Comparison of ENCODE assay signal across 8 mouse cellular contexts in the genomic region with DNA sequence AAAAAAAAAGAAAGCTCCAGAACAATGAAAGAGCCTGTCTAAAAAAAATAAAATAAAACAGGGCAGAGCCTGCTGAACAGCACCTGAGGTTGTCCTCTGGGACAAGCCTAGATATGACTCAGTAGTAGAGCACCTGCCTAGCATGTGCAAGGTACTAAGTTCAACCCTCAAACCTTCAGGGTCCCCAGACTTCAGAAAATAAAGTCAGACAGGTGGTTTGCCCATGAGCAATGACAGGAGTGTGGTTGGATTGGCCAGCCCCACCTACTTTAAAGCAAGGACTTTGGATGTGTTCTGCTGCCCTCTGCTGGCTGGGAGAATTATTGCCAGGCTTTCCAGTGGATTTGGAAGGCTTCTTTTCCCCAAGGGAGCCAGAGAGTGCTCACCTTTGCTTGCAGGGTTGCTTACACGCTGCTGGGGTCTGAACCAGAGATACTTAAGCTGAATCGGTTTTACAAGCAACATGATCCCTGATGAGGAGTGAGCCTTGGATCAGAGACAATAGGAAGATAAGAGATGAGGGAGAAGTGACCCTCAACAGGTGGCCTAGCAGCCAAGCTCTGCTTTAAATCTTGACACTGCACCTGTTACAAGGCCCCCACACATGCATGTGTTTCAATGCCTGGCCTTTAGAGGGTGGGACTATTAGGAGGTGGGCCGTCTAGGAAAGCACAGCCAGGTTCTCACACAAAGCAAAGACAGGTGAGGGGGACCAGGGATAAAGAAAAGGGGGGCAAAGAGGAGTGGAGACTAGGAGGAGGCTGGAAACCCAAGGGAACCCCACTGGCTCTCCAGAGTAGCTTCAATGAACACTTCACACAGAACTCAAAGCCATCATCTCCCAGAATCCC. TPM values are rescaled to one million over a fixed set of nuclear protein-coding genes. Genes with fewer than 3 reads are reported as not detected.
DNase-seq lines count a peak whose midpoint lies in the region; ATAC-seq and TF ChIP-seq lines count a peak whose summit lies in the region.

No protein-coding gene starts in this region.

- TF ChIP-seq EP300 in lung, postnatal 0 days (IDR thresholded peaks at IDR 0.05), result no peak

- H3K27ac ChIP-seq in forebrain, postnatal 0 days (ENCODE audit: low read depth, low read length), result no peak overlapping the region
- H3K27ac ChIP-seq in hindbrain, embryonic 10.5 days, result no peak overlapping the region
- no peak overlapping the region for H3K27ac ChIP-seq in layer of hippocampus, adult 2 months
- no peak overlapping the region for H3K27ac ChIP-seq in lung, postnatal 0 days (ENCODE audit: low read length)

- WGBS in forebrain, postnatal 0 days, result 5% methylated on average over 3 of the region's 3 CpGs
- 10% methylated on average over 3 of the region's 3 CpGs for WGBS in hindbrain, embryonic 10.5 days
- WGBS in lung, postnatal 0 days, result 2% methylated on average over 3 of the region's 3 CpGs

- H3K4me1 ChIP-seq in forebrain, postnatal 0 days (ENCODE audit: insufficient read depth), result no peaks in the 10 kb centered on the region
- peaks cover 5% of the 10 kb centered on the region; the same call in 1 of the 2 replicates for H3K4me1 ChIP-seq in hindbrain, embryonic 10.5 days (replicated peaks)
- H3K4me1 ChIP-seq in lung, postnatal 0 days (ENCODE audit: insufficient read depth, low read depth, low read length), result no peaks in the 10 kb centered on the region

- no peak overlapping the region for H3K4me3 ChIP-seq in forebrain, postnatal 0 days (ENCODE audit: low read depth, low read length)
- no peak overlapping the region for H3K4me3 ChIP-seq in hindbrain, embryonic 10.5 days
- no peak overlapping the region for H3K4me3 ChIP-seq in layer of hippocampus, adult 2 months
- H3K4me3 ChIP-seq in lung, postnatal 0 days (ENCODE audit: low read depth, low read length), result no peak overlapping the region

- H3K36me3 ChIP-seq in forebrain, postnatal 0 days (ENCODE audit: insufficient read depth), result no peaks in the 10 kb centered on the region
- no peaks in the 10 kb centered on the region for H3K36me3 ChIP-seq in hindbrain, embryonic 10.5 days
- H3K36me3 ChIP-seq in lung, postnatal 0 days (ENCODE audit: insufficient read depth, low read length), result no peaks in the 10 kb centered on the region

- DNase-seq in NIH3T3 (ENCODE audit: low read depth), result peak; percentile 82
- DNase-seq in cerebellum, adult 18-20 months, result peak; percentile 80 to 84
- peak; percentile 88 for DNase-seq in forebrain, postnatal 0 days
- DNase-seq in hindbrain, embryonic 10.5 days (ENCODE audit: low spot score), result peak; percentile 82
- DNase-seq in layer of hippocampus, adult 2 months (ENCODE audit: low spot score in 2 of 2), result peak; percentile 74 to 88
- peak; percentile 77 for DNase-seq in lung, postnatal 0 days (ENCODE audit: low spot score)
- DNase-seq in retina, embryonic 14.5 days (ENCODE audit: low spot score), result peak; percentile 93
- peak; percentile 73 for DNase-seq in thymus, postnatal 14 days

- peak; percentile 86 for TF ChIP-seq CTCF in forebrain, postnatal 0 days (IDR thresholded peaks at IDR 0.05; ENCODE audit: low read depth)
- TF ChIP-seq CTCF in layer of hippocampus, adult 2 months (conservative IDR thresholded peaks at IDR 0.05), result peak; percentile 96
- peak; percentile 88 for TF ChIP-seq CTCF in lung, postnatal 0 days (IDR thresholded peaks at IDR 0.05)

- no peaks in the 10 kb centered on the region; the same call in 1 of the 2 replicates for H3K27me3 ChIP-seq in forebrain, postnatal 0 days (ENCODE audit: insufficient read depth, low read length)
- no peaks in the 10 kb centered on the region for H3K27me3 ChIP-seq in hindbrain, embryonic 10.5 days (ENCODE audit: insufficient read depth, poor library complexity, severe bottlenecking)
- H3K27me3 ChIP-seq in lung, postnatal 0 days (replicated peaks; ENCODE audit: insufficient read depth, low read length), result no peaks in the 10 kb centered on the region

- no peak overlapping the region for H3K4me2 ChIP-seq in forebrain, postnatal 0 days (ENCODE audit: low read depth)
- H3K4me2 ChIP-seq in lung, postnatal 0 days (replicated peaks; ENCODE audit: low read depth, low read length), result no peak overlapping the region

- no peak overlapping the region for H3K9ac ChIP-seq in forebrain, postnatal 0 days
- H3K9ac ChIP-seq in lung, postnatal 0 days (replicated peaks; ENCODE audit: low read depth), result no peak overlapping the region

- no peaks in the 10 kb centered on the region for H3K9me3 ChIP-seq in forebrain, postnatal 0 days (ENCODE audit: low read length)
- no peaks in the 10 kb centered on the region for H3K9me3 ChIP-seq in hindbrain, embryonic 10.5 days
- H3K9me3 ChIP-seq in lung, postnatal 0 days (ENCODE audit: low read length), result no peaks in the 10 kb centered on the region

- peak; percentile 80 for ATAC-seq in forebrain, postnatal 0 days
- no peak; the same call in 1 of the 2 replicates for ATAC-seq in lung, postnatal 0 days

RNA-seq across cellular contexts. Expression of gene Thnsl2, which starts 19.0 kb away (rescaled TPM):
- 4.0 and 5.2 TPM in 2 replicates for total RNA-seq in forebrain, postnatal 0 days (2014; rRNA removed)
- 4.6 and 6.1 TPM in 2 replicates for polyA plus RNA-seq in forebrain, postnatal 0 days (2015; fragmentation: Nextera tagmentation; extraction: Ambion mirVana)
- 6.4 and 8.2 TPM in 2 replicates for polyA plus RNA-seq in hindbrain, embryonic 10.5 days (2016; fragmentation: Nextera tagmentation; extraction: Ambion mirVana)
- 1 to 10 TPM; 3.9 to 4.1 TPM for total RNA-seq in layer of hippocampus, adult 2 months (2021)
- 15.0 and 15.4 TPM in 2 replicates for polyA plus RNA-seq in lung, postnatal 0 days (2015; fragmentation: Nextera tagmentation; extraction: Ambion mirVana)
